Mouse (Mus musculus) left cerebral cortex, adult 6 months (tissue): ENCODE data around the gene Mag. TPM values are rescaled to one million over a fixed set of nuclear protein-coding genes. Genes with fewer than 3 reads are reported as not detected.

Experiments
- long read RNA-seq, 2 experiments: library from polyadenylated mRNA; unstranded; transcript quantifications; one replicate each; pipeline ENCODE4 v2.0.0; 2019 to 2020
- polyA plus RNA-seq: library from polyadenylated mRNA; unstranded; fragments of <200 nt; fragmentation: Nextera tagmentation; gene quantifications from 2 replicates; pipeline ENCODE4 v1.2.3, GENCODE M21; 2021

Gene Mag
- 79.4 and 86.1 TPM in 2 replicates for polyA plus RNA-seq
- long read RNA-seq, experiment 1, transcript Mag-201 (12 exons, 2,419 nt), result minor isoform, 10 of 793 reads
- long read RNA-seq, experiment 1, transcript Mag-203 (13 exons, 2,434 nt), result major isoform, 62 of 793 reads
- long read RNA-seq, experiment 1, partial matches to known transcripts, result 107 of 793 reads
- long read RNA-seq, experiment 1, other reads (novel, unspliced or antisense), result 610 of 793 reads
- long read RNA-seq, experiment 2, transcript Mag-203 (13 exons, 2,434 nt), result major isoform, 6 of 103 reads
- long read RNA-seq, experiment 2, partial matches to known transcripts, result 57 of 103 reads
- long read RNA-seq, experiment 2, other reads (novel, unspliced or antisense), result 40 of 103 reads

DNA sequence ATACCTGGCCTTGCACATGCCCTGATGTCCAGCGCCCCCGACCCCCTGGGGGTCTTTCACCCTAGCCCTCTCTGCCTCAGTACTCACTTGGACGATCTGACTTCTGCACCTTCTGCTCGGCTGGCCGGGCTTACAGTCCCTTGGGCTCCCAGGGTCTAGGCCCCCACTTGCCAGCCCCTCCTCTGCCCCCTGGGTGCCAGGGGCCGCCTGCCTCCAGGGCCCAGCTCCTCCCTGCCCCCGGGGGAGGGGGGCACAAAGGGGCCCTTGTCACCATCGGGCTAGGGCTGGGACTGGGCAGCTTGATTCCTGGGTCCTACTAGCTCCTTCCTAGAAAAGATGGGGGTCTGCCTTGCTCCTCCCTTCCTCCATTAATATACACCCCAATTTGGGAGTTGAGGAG, at the start of gene Mag:
Gene Mag, minus strand, starts transcription at position 142 of the 400 bp plus-strand sequence.

DNA sequence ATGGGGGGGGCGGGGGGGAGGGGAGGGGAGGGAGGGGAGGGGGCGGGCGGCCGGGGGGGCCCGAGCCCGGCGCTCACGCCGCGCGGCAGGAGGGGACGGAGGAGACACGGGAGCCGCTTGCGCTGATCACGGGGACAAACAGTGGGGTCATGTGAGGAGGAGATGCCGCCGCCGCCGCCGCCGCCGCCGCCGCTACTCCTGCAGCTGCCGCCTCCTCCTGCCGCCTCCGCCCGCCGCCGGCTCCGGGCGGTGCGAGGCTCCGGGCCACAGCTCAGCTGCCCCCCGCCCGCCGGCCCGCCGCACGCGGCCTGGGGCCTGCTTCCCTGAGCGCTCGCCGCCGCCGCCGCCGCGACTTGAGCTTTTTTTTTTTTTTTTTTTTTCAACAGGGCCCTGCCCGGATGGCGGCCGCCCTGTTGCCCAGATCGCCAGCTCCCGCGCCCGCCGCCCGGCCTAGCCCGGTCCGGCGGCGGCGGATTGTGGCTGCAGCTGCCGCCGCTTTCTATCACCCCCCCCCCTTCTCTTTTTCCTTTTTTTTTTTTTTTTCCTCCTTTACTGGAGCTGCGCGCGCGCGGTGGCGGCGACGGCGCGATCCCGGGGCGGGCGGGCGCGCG, 42.2 kb upstream of the Mag start, which contains the start of gene Usf2:
Gene Usf2, minus strand, starts transcription at position 48 of the 611 bp plus-strand sequence.

DNA sequence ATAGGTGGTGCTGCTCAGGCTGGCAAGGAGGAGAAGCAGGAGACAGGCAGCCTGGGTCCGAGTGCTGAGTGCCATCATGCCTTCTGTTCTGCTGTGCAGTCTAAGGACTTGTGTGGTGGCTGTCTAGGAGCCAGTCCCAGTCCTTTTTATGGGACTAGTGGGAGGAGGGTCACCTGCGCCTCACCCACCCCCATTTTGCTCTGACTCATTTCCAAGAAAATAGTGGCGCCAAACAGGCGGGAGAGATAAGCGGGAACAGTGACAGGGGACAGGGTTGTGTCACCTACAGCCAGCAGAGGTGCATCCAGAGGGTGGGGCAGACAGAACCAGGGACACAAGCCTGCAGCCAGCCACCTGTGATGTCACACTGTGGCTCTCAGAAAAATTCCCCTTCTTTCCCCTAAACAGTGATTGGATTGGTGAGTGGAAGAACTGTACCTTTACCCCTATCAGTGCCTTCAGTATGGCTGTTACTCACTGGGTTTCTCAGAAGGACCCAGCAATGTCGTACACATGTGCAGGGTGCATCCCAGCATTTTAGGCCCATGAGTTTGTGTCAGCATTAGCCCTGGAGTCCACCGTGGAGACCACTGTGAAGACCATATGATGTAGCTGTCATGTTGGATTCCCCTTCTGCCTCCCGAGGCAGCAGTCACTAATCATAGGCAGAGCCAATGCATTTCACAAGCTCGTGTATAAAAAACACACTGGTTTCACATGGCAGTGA, 29.4 kb upstream of the Mag start, which contains the start of gene Hamp:
Gene Hamp, minus strand, starts transcription at position 124 of the 727 bp plus-strand sequence.

DNA sequence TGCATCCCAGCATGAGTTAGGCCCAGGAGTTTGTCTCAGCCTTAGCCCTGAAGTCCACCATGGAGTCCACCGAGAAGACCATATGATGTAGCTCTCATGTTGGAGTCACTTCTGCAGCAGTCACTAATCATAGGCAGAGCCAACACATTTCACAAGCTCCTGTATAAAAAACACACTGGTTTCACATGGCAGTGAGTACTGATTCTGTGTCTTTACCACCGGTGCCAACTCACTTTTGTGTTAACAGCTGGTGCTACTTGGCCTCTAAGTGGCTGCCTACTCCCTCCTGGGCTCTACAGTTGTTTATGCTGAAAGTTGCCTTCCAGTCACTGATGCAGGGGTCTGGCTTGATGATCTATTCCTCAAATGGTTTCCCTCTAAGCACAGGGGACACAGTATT, 9.9 kb upstream of the Mag start, which contains the start of gene Hamp2:
Gene Hamp2, minus strand, starts transcription at position 101 of the 400 bp plus-strand sequence.

DNA sequence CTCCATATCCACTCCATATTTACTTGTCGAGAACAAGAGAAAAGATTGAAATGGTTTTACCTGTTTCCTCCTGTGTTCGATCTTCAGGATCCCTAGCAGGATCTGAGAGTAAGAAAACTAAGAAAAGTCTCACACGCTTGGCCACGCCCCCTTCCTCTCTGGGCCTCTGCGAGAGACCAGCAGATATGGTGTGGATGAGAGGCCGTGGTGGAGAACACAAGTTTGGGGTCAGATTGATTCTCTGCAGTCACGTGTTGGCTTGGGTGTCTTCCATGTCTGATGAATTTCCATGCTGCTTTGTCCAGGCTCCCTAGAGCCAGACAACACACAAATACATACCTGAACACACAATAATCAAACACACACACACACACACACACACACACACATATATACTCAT, 34.5 kb downstream of the Mag start, which contains the start of gene Cd22:
Gene Cd22, minus strand, starts transcription at position 167 of the 400 bp plus-strand sequence.

DNA sequence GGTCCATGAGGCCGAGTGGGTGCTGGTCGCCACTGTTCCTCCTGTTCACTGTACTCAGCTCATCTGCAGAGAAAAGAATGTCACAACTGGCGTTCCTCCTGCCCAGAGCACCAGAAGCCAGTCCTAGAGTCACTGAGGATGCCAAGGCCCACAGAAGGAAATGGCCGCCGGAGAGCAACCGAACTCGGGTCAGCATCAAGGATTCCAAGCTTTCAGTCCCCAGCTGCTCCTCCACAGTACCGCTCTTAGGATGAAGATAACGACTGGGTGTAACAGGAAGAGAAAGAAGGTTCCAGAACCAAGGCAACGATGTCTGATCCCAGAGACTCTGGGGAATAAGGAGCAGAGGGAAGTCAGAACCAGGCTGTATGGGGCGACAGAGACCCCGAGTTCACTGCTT, 53.2 kb downstream of the Mag start, which contains the start of gene Ffar1:
Gene Ffar1, minus strand, starts transcription at position 101 of the 400 bp plus-strand sequence.

DNA sequence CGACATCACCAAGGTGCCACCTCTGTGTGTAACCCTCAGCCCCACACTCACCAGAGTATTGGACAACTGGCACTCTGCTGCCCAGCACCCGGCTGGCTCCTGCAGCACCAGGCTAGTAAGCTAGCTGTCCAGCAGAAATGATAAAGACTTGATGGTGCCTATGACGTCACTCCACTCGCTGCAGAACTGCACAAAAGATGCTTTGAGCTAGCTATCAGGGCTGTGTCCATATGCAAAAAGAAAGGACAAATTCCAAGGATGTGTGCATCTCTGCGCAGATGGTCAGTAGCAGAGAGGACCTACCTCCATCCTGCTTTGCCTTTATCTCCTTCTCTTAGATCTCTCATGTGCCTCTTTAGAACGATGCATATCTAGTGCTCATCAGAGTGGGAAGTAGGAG, 58.6 kb downstream of the Mag start, which contains the start of gene Ffar3:
Gene Ffar3, minus strand, starts transcription at position 101 of the 400 bp plus-strand sequence.

Other genes with a start within 250 kb of the Mag start
- 3.6 and 4.0 TPM in 2 replicates for gene Haus5, start 249.9 kb downstream of the Mag start, polyA plus RNA-seq
- not detected in 2 replicates for gene Pmis2, start 243.3 kb downstream of the Mag start, polyA plus RNA-seq
- not detected in 2 replicates for gene 2200002J24Rik, start 215.9 kb downstream of the Mag start, polyA plus RNA-seq
- 0.55 and 0.83 TPM in 2 replicates for gene Atp4a, start 202.7 kb downstream of the Mag start, polyA plus RNA-seq
- gene Tmem147, start 185.3 kb downstream of the Mag start, polyA plus RNA-seq, result 172 and 228 TPM in 2 replicates
- not detected in 2 replicates for gene Gapdhs, start 171.2 kb downstream of the Mag start, polyA plus RNA-seq
- gene Sbsn, start 163.4 kb downstream of the Mag start, polyA plus RNA-seq, result 7.3 and 9.5 TPM in 2 replicates
- 11.7 and 12.6 TPM in 2 replicates for gene Dmkn, start 151.1 kb downstream of the Mag start, polyA plus RNA-seq
- not detected in 2 replicates for gene Krtdap, start 127.0 kb downstream of the Mag start, polyA plus RNA-seq
- gene Ffar2, start 91.1 kb downstream of the Mag start, polyA plus RNA-seq, result not detected in 2 replicates
- 0.06 and 0.16 TPM in 2 replicates for gene Ffar3, start 58.7 kb downstream of the Mag start, polyA plus RNA-seq
- gene Ffar1, start 53.3 kb downstream of the Mag start, polyA plus RNA-seq, result not detected in 2 replicates
- 0.15 and 0.19 TPM in 2 replicates for gene Cd22, start 34.5 kb downstream of the Mag start, polyA plus RNA-seq
- gene Hamp2, start 9.8 kb upstream of the Mag start, polyA plus RNA-seq, result not detected in 2 replicates
- gene Hamp, start 29.2 kb upstream of the Mag start, polyA plus RNA-seq, result not detected in 2 replicates
- 19.0 and 19.3 TPM in 2 replicates for gene Usf2, start 41.9 kb upstream of the Mag start, polyA plus RNA-seq
- gene Lsr, start 58.6 kb upstream of the Mag start, polyA plus RNA-seq, result 4.7 and 6.0 TPM in 2 replicates
- 0.31 TPM in 1 of 2 replicates, not detected in the other for gene Fam187b, start 58.9 kb upstream of the Mag start, polyA plus RNA-seq
- gene Fxyd5, start 127.6 kb upstream of the Mag start, polyA plus RNA-seq, result 10.8 and 30.6 TPM in 2 replicates
- 278 and 391 TPM in 2 replicates for gene Fxyd7, start 136.6 kb upstream of the Mag start, polyA plus RNA-seq
- gene Fxyd1, start 142.3 kb upstream of the Mag start, polyA plus RNA-seq, result 298 and 678 TPM in 2 replicates
- 7.3 and 9.7 TPM in 2 replicates for gene Lgi4, start 144.5 kb upstream of the Mag start, polyA plus RNA-seq
- 1.2 and 2.3 TPM in 2 replicates for gene Fxyd3, start 161.8 kb upstream of the Mag start, polyA plus RNA-seq
- 0.28 and 0.45 TPM in 2 replicates for gene Hpn, start 200.4 kb upstream of the Mag start, polyA plus RNA-seq
- 83.1 and 557 TPM in 2 replicates for gene Scn1b, start 212.1 kb upstream of the Mag start, polyA plus RNA-seq
- 38.7 and 55.6 TPM in 2 replicates for gene Gramd1a, start 241.0 kb upstream of the Mag start, polyA plus RNA-seq